Mouse (Mus musculus): Measurements from ENCODE around the gene Psmc3.

- TF ChIP-seq CHD2 (IDR thresholded peaks at IDR 0.05; ENCODE audit: low read depth, low read length) (no peak), HCFC1 (IDR thresholded peaks at IDR 0.05; ENCODE audit: borderline replicate concordance, insufficient read depth, low read length) (no peak), MAFK (IDR thresholded peaks at IDR 0.05; ENCODE audit: insufficient read depth, low read depth, low read length) (no peak)
These were observed 4.6 kb downstream of the Psmc3 start for GRCm38 (mm10) chr2:91058435-91058834.

Measured in ES-E14 (cell line).